Mouse (Mus musculus) forebrain, embryonic 12.5 days (tissue): Measurements from ENCODE around the gene Ripor3. TPM values are rescaled to one million over a fixed set of nuclear protein-coding genes. Genes with fewer than 3 reads are reported as not detected.
"Not testable (repeated sequence)": the region's sequence is repeated elsewhere in the genome, so short reads cannot be mapped to it uniquely, and the experiment has no call there.

Experiments used
- ATAC-seq: fragments of 200-750 bp; cut with Nextera tagmentation; 2 replicates; pipeline ENCODE4 v1.8.0; 2017; ENCODE audit warnings: moderate TSS enrichment; ENCODE audit not compliant: low FRiP score
- H3K27ac ChIP-seq: fragments of 300-500 bp; sonication (generic); 2 replicates; pipeline ENCODE4 v1.5.1; 2016; ENCODE audit warnings: mild to moderate bottlenecking
- H3K27me3 ChIP-seq: fragments of 300-500 bp; sonication (generic); 2 replicates; pipeline ENCODE4 v1.6.1; 2016; ENCODE audit warnings: mild to moderate bottlenecking
- H3K36me3 ChIP-seq: fragments of 300-500 bp; sonication (generic); replicated peaks from 2 replicates; pipeline ENCODE4 v1.6.1; 2016; ENCODE audit warnings: mild to moderate bottlenecking
- H3K4me1 ChIP-seq: fragments of 300-500 bp; sonication (generic); 2 replicates; pipeline ENCODE4 v1.6.1; 2016
- H3K4me2 ChIP-seq: fragments of 300-500 bp; sonication (generic); 2 replicates; pipeline ENCODE4 v1.6.1; 2016; ENCODE audit warnings: mild to moderate bottlenecking, moderate library complexity
- H3K4me3 ChIP-seq: fragments of 300-500 bp; sonication (generic); replicated peaks from 2 replicates; pipeline ENCODE4 v1.5.1; 2016; ENCODE audit warnings: mild to moderate bottlenecking
- H3K9ac ChIP-seq: fragments of 300-500 bp; sonication (generic); 2 replicates; pipeline ENCODE4 v1.6.1; 2016; ENCODE audit warnings: mild to moderate bottlenecking
- H3K9me3 ChIP-seq: fragments of 300-500 bp; sonication (generic); 2 replicates; pipeline ENCODE4 v1.6.1; 2016
- WGBS: fragments of 180-500 bp; shearing (Covaris S2); methylation state at CpG from one replicate; pipeline ENCODE4 v1.1.7; 2016; 5-methylcytosine and 5-hydroxymethylcytosine counted together
- polyA plus RNA-seq: library from polyadenylated mRNA; unstranded; fragments of >200 nt; fragmentation: Nextera tagmentation; extraction: Ambion mirVana; gene quantifications from 2 replicates; pipeline ENCODE4 v1.2.1, GENCODE M21; 2016

Gene Ripor3
- 0.24 and 0.82 TPM in 2 replicates for polyA plus RNA-seq

DNA sequence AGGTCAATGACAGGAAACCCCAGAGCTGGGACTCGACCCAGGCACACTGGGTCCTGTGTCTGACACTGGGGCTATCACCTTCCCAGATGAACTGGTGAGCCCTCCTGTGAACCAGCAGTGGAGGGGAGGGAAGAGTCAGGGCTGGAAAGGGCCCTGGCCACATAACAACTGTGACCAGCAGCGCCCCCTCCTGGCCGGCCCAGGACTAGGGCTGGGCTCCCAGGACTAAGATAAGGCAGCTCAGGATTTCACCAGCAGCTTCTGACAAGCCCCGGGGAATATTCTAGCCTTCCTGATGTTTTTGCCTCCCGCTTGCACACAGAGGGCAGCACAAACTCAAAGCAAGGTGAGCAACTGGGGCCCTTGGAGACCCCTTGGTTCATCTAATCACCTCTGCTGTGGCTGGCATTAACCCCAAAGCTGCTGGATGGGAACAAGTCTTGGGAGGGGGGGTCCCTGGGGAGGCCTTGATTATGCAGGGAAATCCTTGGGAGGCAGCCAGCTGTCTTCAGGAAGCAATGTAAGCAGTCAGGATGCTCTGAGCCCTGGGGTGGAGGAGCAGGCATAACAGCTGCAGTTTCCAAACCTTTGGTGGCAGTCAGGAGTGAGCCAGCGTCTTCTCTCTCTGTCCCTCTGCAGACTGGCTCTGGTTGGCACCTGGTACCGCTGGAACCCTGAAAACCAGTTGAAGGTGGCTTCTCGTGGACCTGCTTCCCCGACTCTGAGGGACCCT lies at the start of gene Ripor3:
Gene Ripor3, minus strand, starts transcription at position 683 of the 733 bp plus-strand sequence.
- ATAC-seq = no peak
- Histone ChIP-seq H3K9me3 (no peaks in the 10 kb centered on the region), H3K27ac (no peak within 1 kb of the TSS), H3K36me3 (no peaks in the 10 kb centered on the region), H3K4me1 (peaks cover 15% of the 10 kb centered on the region; the same call in 1 of the 2 replicates), H3K9ac (no peak within 1 kb of the TSS), H3K27me3 (no peaks in the 10 kb centered on the region), H3K4me2 (no peak within 1 kb of the TSS), H3K4me3 (no peak within 1 kb of the TSS)
- 42% methylated on average over 9 of the region's 9 CpGs for WGBS

- Histone ChIP-seq H3K36me3 (no peaks in the 10 kb centered on the region), H3K27ac (no peak overlapping the region), H3K4me3 (no peak overlapping the region), H3K27me3 (peaks cover 3% of the 10 kb centered on the region; the same call in 1 of the 2 replicates), H3K9me3 (no peaks in the 10 kb centered on the region), H3K9ac (no peak overlapping the region), H3K4me1 (0 out of 2 replicates have a peak, but pooled peaks cover 4% of the 10 kb centered on the region), H3K4me2 (no peak overlapping the region)
- no peak for ATAC-seq
- 77% methylated on average over 6 of the region's 6 CpGs for WGBS
Measured at GRCm38 (mm10) chr2:168059200-168059790, 48.9 kb upstream of the Ripor3 start.

DNA sequence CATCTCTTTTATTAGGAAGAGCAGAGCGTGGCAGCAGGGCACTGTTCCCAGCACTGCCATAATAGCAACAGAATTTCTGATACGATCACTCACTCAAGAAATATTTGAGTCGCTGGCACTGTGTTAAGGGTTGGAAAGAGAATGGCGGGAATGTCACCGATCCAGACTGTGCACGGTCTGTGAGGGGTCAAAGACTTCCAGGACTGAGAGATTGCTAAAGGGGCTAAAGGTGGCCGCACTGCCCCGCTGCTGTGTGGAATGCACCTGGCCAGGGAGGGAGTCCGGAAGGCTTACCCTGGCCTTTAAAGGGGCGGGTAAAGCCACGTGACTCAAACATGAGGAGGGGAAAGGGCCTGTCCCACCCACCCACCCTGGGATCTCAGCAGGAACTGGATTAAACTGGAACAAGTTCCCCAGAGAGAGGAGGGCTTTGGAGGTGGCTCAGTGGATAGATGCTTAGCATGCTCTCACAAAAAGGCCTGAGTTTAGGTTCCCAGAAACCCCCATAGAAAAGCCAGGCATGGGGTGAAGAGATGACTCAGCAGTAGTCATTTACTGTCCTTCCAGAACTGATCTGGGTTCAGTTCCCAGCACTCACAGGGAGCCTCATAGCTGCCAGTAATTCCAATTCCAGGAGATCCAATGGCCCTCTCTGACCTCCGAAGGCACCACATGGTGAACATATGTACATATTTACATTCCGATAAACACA lies 48.2 kb upstream of the Ripor3 start:
- ATAC-seq = no peak
- peaks cover 3% of the 10 kb centered on the region; the same call in 1 of the 2 replicates for H3K27me3 ChIP-seq
- no peaks in the 10 kb centered on the region for H3K36me3 ChIP-seq
- H3K4me2 ChIP-seq = no peak overlapping the region
- no peak overlapping the region for H3K9ac ChIP-seq
- H3K27ac ChIP-seq = no peak overlapping the region
- no peaks in the 10 kb centered on the region for H3K9me3 ChIP-seq
- WGBS = 30% methylated on average over 13 of the region's 13 CpGs
- no peak overlapping the region for H3K4me3 ChIP-seq
- 0 out of 2 replicates have a peak, but pooled peaks cover 4% of the 10 kb centered on the region for H3K4me1 ChIP-seq

DNA sequence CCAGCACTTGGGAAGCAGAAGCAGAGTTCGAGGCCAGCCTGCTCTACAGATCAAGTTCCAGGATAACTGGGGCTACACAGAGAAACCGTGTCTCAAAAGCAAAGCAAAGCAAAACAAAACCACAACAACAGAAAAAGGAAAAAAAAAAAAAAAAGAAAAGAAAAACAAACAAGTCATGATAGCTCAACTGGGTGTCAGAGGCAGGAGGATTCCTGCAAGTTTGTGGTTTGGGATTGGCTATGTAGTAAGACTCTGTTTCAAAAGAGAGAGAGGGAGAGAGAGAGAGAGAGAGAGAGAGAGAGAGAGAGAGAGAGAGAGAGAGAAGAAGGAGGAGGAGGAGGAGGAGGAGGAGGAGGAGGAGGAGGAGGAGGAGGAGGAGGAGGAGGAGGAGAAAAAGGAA lies 47.5 kb upstream of the Ripor3 start:
- H3K4me1 ChIP-seq, H3K27ac ChIP-seq, H3K36me3 ChIP-seq, ATAC-seq, H3K4me2 ChIP-seq, H3K9ac ChIP-seq, H3K4me3 ChIP-seq, H3K27me3 ChIP-seq, H3K9me3 ChIP-seq: not testable (repeated sequence)
- 54% methylated on average over 2 of the region's 2 CpGs for WGBS

- Histone ChIP-seq H3K9me3 (no peaks in the 10 kb centered on the region), H3K27ac (no peak overlapping the region), H3K4me3 (no peak overlapping the region), H3K9ac (no peak overlapping the region), H3K4me1 (0 out of 2 replicates have a peak, but pooled peaks cover 4% of the 10 kb centered on the region), H3K27me3 (peaks cover 18% of the 10 kb centered on the region), H3K4me2 (no peak overlapping the region), H3K36me3 (no peaks in the 10 kb centered on the region)
- ATAC-seq = no peak
- WGBS = 74% methylated on average over 8 of the region's 8 CpGs
Measured at GRCm38 (mm10) chr2:168056666-168056933, 46.2 kb upstream of the Ripor3 start.

DNA sequence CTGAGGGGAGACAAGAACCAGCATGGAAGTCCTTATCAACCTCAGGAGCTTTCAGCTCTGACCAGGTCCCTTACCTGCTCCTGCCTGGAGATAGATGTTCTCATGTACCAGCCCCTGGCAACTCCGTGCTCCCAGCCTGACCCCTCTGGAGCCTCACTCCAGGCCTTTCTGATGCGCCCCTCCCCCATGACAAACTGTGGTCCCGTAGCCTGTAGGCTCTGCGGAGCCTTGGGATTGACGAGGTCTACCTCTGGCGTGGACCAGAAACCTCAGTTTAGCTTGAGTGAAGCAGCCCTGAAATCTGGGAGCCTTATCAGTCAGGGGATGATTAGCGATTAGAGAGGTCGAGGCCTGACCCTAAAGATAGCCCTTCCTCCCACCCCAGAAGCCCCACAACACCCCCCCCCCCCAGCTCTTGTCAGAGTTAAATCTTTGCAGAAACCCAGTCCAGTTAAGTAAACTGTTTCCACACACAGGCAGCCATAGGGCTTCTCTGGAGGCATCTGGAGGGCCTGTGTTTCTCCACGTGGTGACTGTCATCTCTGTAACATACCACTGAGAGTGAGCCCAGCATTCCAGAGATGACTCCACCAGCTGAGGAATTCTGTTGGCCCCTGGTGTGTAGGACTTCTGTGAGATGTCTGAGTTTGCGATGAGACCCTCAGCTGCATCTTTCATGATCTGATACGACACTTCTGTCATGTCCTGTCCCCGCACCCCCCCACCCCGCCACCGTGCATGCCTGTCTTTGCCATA lies 45.7 kb upstream of the Ripor3 start:
- H3K4me1 ChIP-seq = 0 out of 2 replicates have a peak, but pooled peaks cover 4% of the 10 kb centered on the region
- WGBS = 49% methylated on average over 14 of the region's 14 CpGs
- no peak overlapping the region for H3K9ac ChIP-seq
- H3K9me3 ChIP-seq = no peaks in the 10 kb centered on the region
- H3K4me2 ChIP-seq = no peak overlapping the region
- no peak for ATAC-seq
- H3K27ac ChIP-seq = no peak overlapping the region
- no peaks in the 10 kb centered on the region for H3K36me3 ChIP-seq
- H3K27me3 ChIP-seq = peaks cover 23% of the 10 kb centered on the region
- no peak overlapping the region for H3K4me3 ChIP-seq

GRCm38 (mm10) chr2:168054142-168054541 lies 43.7 kb upstream of the Ripor3 start:
- WGBS = 92% methylated on average over 11 of the region's 11 CpGs

DNA sequence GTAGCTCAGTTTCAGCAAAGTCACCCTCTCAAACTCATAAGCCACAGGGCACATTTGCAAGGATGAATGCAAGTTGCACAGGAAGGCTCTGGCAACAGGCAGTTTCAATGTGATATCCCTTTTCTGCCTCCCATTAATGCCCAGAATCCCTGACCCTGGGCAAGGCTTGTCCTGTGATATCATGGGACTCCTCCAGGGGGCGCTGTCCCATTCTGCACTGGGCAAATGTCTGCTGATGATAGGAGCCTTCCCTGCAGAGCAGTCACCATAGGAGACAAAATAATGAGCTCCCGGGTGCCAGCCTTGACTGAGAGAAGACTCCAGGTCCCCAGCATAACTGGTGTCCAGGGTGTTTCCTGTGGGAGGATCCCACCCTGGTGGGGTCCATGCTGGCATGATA lies 42.3 kb upstream of the Ripor3 start:
- Histone ChIP-seq H3K9me3 (no peaks in the 10 kb centered on the region), H3K27ac (no peak overlapping the region), H3K9ac (no peak overlapping the region), H3K4me3 (no peak overlapping the region), H3K36me3 (no peaks in the 10 kb centered on the region), H3K4me1 (peaks cover 17% of the 10 kb centered on the region), H3K27me3 (peaks cover 53% of the 10 kb centered on the region), H3K4me2 (no peak overlapping the region)
- ATAC-seq = no peak
- WGBS = 13% methylated on average over 2 of the region's 2 CpGs

More at GRCm38 (mm10) chr2:168054142-168054541, 43.7 kb upstream of the Ripor3 start:
- Histone ChIP-seq H3K9me3 (no peaks in the 10 kb centered on the region), H3K9ac (no peak overlapping the region), H3K4me1 (peaks cover 18% of the 10 kb centered on the region), H3K27ac (no peak overlapping the region), H3K4me2 (no peak overlapping the region), H3K27me3 (peaks cover 42% of the 10 kb centered on the region), H3K36me3 (no peaks in the 10 kb centered on the region), H3K4me3 (no peak overlapping the region)
- ATAC-seq = no peak

DNA sequence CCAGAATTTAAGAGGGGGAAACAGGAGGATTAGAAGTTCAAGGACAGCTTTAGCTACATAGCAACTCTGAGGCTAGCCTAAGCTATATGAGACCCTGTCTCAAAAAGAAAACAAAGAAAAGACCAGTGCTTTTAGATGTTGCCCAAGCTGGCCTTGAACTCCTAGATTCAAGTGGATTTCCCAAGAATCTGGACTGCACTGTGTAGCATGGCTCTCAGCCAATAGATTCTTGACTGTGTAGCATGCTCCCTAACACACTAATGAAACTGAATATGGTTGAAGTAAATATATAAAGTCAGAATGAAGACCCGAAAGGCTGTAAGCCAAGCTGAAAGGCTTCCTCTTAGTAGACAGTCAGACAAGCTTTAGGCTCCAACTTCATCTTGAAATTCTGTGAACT lies 41.7 kb upstream of the Ripor3 start:
- H3K27me3 ChIP-seq = peaks cover 56% of the 10 kb centered on the region
- peaks cover 17% of the 10 kb centered on the region for H3K4me1 ChIP-seq
- no peak overlapping the region for H3K9ac ChIP-seq
- no peaks in the 10 kb centered on the region for H3K9me3 ChIP-seq
- no peak for ATAC-seq
- H3K4me3 ChIP-seq = no peak overlapping the region
- no peak overlapping the region for H3K27ac ChIP-seq
- H3K4me2 ChIP-seq = no peak overlapping the region
- H3K36me3 ChIP-seq = no peaks in the 10 kb centered on the region
- 94% methylated on average over 1 of the region's 1 CpGs for WGBS

GRCm38 (mm10) chr2:168050000-168050942 lies 39.9 kb upstream of the Ripor3 start:
- H3K9me3 ChIP-seq = no peaks in the 10 kb centered on the region
- H3K4me3 ChIP-seq = peak overlapping the region; percentile 45
- peaks cover 24% of the 10 kb centered on the region for H3K4me1 ChIP-seq
- peak overlapping the region; percentile 55 for H3K9ac ChIP-seq
- no peaks in the 10 kb centered on the region for H3K36me3 ChIP-seq
- under 1% methylated on average over 56 of the region's 56 CpGs for WGBS
- H3K4me2 ChIP-seq = peak overlapping the region; percentile 83
- no peak overlapping the region for H3K27ac ChIP-seq
- peaks cover 61% of the 10 kb centered on the region for H3K27me3 ChIP-seq
- ATAC-seq = no peak

- 13% methylated on average over 16 of the region's 16 CpGs for WGBS
- Histone ChIP-seq H3K4me3 (0 out of 2 replicates have a peak overlapping the region, but pooled peaks have one; percentile 45), H3K9ac (no peak overlapping the region), H3K9me3 (no peaks in the 10 kb centered on the region), H3K4me1 (peaks cover 24% of the 10 kb centered on the region), H3K27ac (no peak overlapping the region), H3K27me3 (peaks cover 63% of the 10 kb centered on the region), H3K4me2 (peak overlapping the region; percentile 83), H3K36me3 (no peaks in the 10 kb centered on the region)
- ATAC-seq = no peak
Measured at GRCm38 (mm10) chr2:168049002-168049635, 38.7 kb upstream of the Ripor3 start.
